Mouse (Mus musculus): ENCODE results near the gene Atp6v1g1. TPM values are rescaled to one million over a fixed set of nuclear protein-coding genes. Genes with fewer than 3 reads are reported as not detected.

Gene Atp6v1g1
- 9.7 and 19.5 TPM in 2 replicates for polyA plus RNA-seq (2012; rRNA removed)

GRCm38 (mm10) chr4:63544494-63545230, at the start of gene Atp6v1g1:
Gene Atp6v1g1, plus strand, starts transcription at chr4:63544772.
- TF ChIP-seq POLR2A (IDR thresholded peaks at IDR 0.05; ENCODE audit: low read depth, low read length) (peak; percentile 62; the same call in 1 of the 2 replicates), CTCF (IDR thresholded peaks at IDR 0.05; ENCODE audit: extremely low read depth, insufficient read length, insufficient replicate concordance, low read depth, low read length) (no peak)
- Histone ChIP-seq H3K4me1 (ENCODE audit: control insufficient read depth, insufficient read depth, insufficient read length, low read length) (peaks cover 8% of the 10 kb centered on the region; the same call in 1 of the 2 replicates), H3K36me3 (ENCODE audit: control insufficient read depth, insufficient read depth, low read length) (peaks cover 11% of the 10 kb centered on the region), H3K27me3 (ENCODE audit: control insufficient read depth, insufficient read depth, low read length) (no peaks in the 10 kb centered on the region), H3K27ac (ENCODE audit: insufficient read depth, low read depth, low read length) (peak within 1 kb of the TSS; percentile 41), H3K4me3 (ENCODE audit: low read depth, low read length) (peak within 1 kb of the TSS; percentile 84)
- under 1% methylated on average over 57 of the region's 57 CpGs for WGBS

GRCm38 (mm10) chr4:63494967-63495914, 49.3 kb upstream of the Atp6v1g1 start:
- Histone ChIP-seq H3K27me3 (ENCODE audit: control insufficient read depth, insufficient read depth, low read length) (no peaks in the 10 kb centered on the region), H3K36me3 (ENCODE audit: control insufficient read depth, insufficient read depth, low read length) (no peaks in the 10 kb centered on the region), H3K4me1 (ENCODE audit: control insufficient read depth, insufficient read depth, insufficient read length, low read length) (peaks cover 10% of the 10 kb centered on the region), H3K27ac (ENCODE audit: insufficient read depth, low read depth, low read length) (no peak overlapping the region), H3K4me3 (ENCODE audit: low read depth, low read length) (peak overlapping the region; percentile 75)
- under 1% methylated on average over 103 of the region's 107 CpGs for WGBS
- TF ChIP-seq CTCF (IDR thresholded peaks at IDR 0.05; ENCODE audit: extremely low read depth, insufficient read length, insufficient replicate concordance, low read depth, low read length), result no peak
- no peak for TF ChIP-seq POLR2A (IDR thresholded peaks at IDR 0.05; ENCODE audit: low read depth, low read length)

DNA sequence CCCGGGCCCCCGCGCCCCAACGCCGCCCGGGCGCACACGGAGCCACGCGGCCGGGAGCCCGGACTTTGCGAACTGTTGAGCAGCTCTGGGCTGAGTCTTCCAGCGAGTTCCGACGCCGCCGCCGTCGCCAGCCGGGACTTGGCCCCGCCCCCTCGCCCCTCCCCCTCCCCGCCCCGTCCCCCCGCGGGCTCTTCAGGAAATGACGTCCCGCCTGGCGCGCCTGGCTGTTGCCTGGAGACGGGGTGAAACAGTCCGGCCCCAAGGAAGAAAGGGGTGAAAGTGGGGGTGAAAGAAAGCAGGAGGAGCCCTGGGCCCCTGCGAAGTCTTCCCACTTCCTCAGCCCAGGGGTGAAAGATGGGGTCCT, 48.7 kb upstream of the Atp6v1g1 start, which contains the start of gene Whrn:
Gene Whrn (minus strand): TSS at position 77 of the 364 bp plus-strand sequence.
- TF ChIP-seq POLR2A (IDR thresholded peaks at IDR 0.05; ENCODE audit: low read depth, low read length), result peak; percentile 42; the same call in 1 of the 2 replicates
- no peak for TF ChIP-seq CTCF (IDR thresholded peaks at IDR 0.05; ENCODE audit: extremely low read depth, insufficient read length, insufficient replicate concordance, low read depth, low read length)
- no peak within 1 kb of the TSS for H3K27ac ChIP-seq (ENCODE audit: insufficient read depth, low read depth, low read length)
- WGBS, result under 1% methylated on average over 32 of the region's 34 CpGs
- H3K27me3 ChIP-seq (ENCODE audit: control insufficient read depth, insufficient read depth, low read length), result no peaks in the 10 kb centered on the region
- peaks cover 9% of the 10 kb centered on the region for H3K4me1 ChIP-seq (ENCODE audit: control insufficient read depth, insufficient read depth, insufficient read length, low read length)
- H3K4me3 ChIP-seq (ENCODE audit: low read depth, low read length), result peak within 1 kb of the TSS; percentile 75
- no peaks in the 10 kb centered on the region for H3K36me3 ChIP-seq (ENCODE audit: control insufficient read depth, insufficient read depth, low read length)

GRCm38 (mm10) chr4:63496312-63496711, 48.3 kb upstream of the Atp6v1g1 start:
- Histone ChIP-seq H3K4me1 (ENCODE audit: control insufficient read depth, insufficient read depth, insufficient read length, low read length) (peaks cover 9% of the 10 kb centered on the region), H3K27ac (ENCODE audit: insufficient read depth, low read depth, low read length) (no peak overlapping the region), H3K4me3 (ENCODE audit: low read depth, low read length) (peak overlapping the region; percentile 75), H3K27me3 (ENCODE audit: control insufficient read depth, insufficient read depth, low read length) (no peaks in the 10 kb centered on the region), H3K36me3 (ENCODE audit: control insufficient read depth, insufficient read depth, low read length) (no peaks in the 10 kb centered on the region)
- WGBS, result 5% methylated on average over 6 of the region's 6 CpGs
- no peak for TF ChIP-seq POLR2A (IDR thresholded peaks at IDR 0.05; ENCODE audit: low read depth, low read length)
- no peak for TF ChIP-seq CTCF (IDR thresholded peaks at IDR 0.05; ENCODE audit: extremely low read depth, insufficient read length, insufficient replicate concordance, low read depth, low read length)

GRCm38 (mm10) chr4:63498346-63498745, 46.2 kb upstream of the Atp6v1g1 start:
- Histone ChIP-seq H3K36me3 (ENCODE audit: control insufficient read depth, insufficient read depth, low read length) (no peaks in the 10 kb centered on the region), H3K4me1 (ENCODE audit: control insufficient read depth, insufficient read depth, insufficient read length, low read length) (peaks cover 8% of the 10 kb centered on the region), H3K27ac (ENCODE audit: insufficient read depth, low read depth, low read length) (no peak overlapping the region), H3K4me3 (ENCODE audit: low read depth, low read length) (no peak overlapping the region), H3K27me3 (ENCODE audit: control insufficient read depth, insufficient read depth, low read length) (no peaks in the 10 kb centered on the region)
- 45% methylated on average over 3 of the region's 3 CpGs for WGBS
- TF ChIP-seq POLR2A (IDR thresholded peaks at IDR 0.05; ENCODE audit: low read depth, low read length) (no peak), CTCF (IDR thresholded peaks at IDR 0.05; ENCODE audit: extremely low read depth, insufficient read length, insufficient replicate concordance, low read depth, low read length) (no peak)

DNA sequence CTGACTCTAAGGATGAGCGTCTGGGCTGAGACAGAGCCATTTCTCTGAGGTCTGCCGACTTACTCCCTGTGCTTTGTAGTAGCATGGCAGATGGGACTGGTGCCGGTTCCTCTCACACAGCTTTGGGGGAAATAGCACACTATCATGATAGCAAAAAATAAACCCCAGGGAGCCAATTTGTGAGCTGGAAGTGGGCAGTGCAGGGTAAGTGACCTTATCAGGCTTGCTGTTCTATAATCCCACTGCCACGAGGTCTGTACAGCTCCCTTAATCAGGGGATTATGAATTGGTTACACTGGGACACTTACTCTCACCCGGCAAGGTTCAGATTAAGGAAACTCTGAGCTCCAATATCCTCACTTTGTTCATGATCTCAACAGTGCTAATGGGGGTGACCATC, 43.5 kb upstream of the Atp6v1g1 start:
- Histone ChIP-seq H3K36me3 (ENCODE audit: control insufficient read depth, insufficient read depth, low read length) (no peaks in the 10 kb centered on the region), H3K4me1 (ENCODE audit: control insufficient read depth, insufficient read depth, insufficient read length, low read length) (no peaks in the 10 kb centered on the region), H3K27ac (ENCODE audit: insufficient read depth, low read depth, low read length) (no peak overlapping the region), H3K27me3 (ENCODE audit: control insufficient read depth, insufficient read depth, low read length) (no peaks in the 10 kb centered on the region), H3K4me3 (ENCODE audit: low read depth, low read length) (no peak overlapping the region)
- TF ChIP-seq CTCF (IDR thresholded peaks at IDR 0.05; ENCODE audit: extremely low read depth, insufficient read length, insufficient replicate concordance, low read depth, low read length) (no peak), POLR2A (IDR thresholded peaks at IDR 0.05; ENCODE audit: low read depth, low read length) (no peak)
- 52% methylated on average over 5 of the region's 5 CpGs for WGBS
